Mouse (Mus musculus) adrenal gland, postnatal 36 days (tissue): ENCODE results near the gene 2410004P03Rik. TPM values are rescaled to one million over a fixed set of nuclear protein-coding genes. Genes with fewer than 3 reads are reported as not detected.

Experiments used
- total RNA-seq, 2 experiments: library from RNA; stranded (reverse); gene quantifications; 2 replicates each; pipeline ENCODE4 v1.2.3; 2021

Gene 2410004P03Rik
- total RNA-seq, 2 experiments from 2014 or later: not detected

Other genes with a start within 250 kb of the 2410004P03Rik start
- gene Greb1, start 210.8 kb downstream of the 2410004P03Rik start, total RNA-seq: 10 to 100 TPM; 29.2 to 77.1 TPM
- 10 to 100 TPM; 33.8 to 39.0 TPM for gene E2f6, start 200.8 kb downstream of the 2410004P03Rik start, total RNA-seq
- gene Rock2, start 116.8 kb downstream of the 2410004P03Rik start, total RNA-seq: 10 to 100 TPM; 78.1 to 93.7 TPM
- gene Pqlc3, start 11.3 kb downstream of the 2410004P03Rik start, total RNA-seq: 10 to 100 TPM in 1 of 2 experiments, 1 to 10 TPM in 1; 5.1 to 11.1 TPM
- gene Kcnf1, start 165.2 kb upstream of the 2410004P03Rik start, total RNA-seq: under 1 TPM; 0.10 to 0.20 TPM